Mouse (Mus musculus) myocyte (in vitro differentiated cells): ENCODE data around the gene Wdcp. TPM values are rescaled to one million over a fixed set of nuclear protein-coding genes. Genes with fewer than 3 reads are reported as not detected.
A peak's percentile ranks its signal among the peaks of the same experiment; 100 is the strongest.

ENCODE experiments used
- H3K27me3 ChIP-seq: one replicate; pipeline ENCODE4 v1.6.1; 2011; ENCODE audit not compliant: control insufficient read depth, insufficient read depth, insufficient read length
- H3K36me3 ChIP-seq: one replicate; pipeline ENCODE4 v1.6.1; 2011; ENCODE audit not compliant: control insufficient read depth, insufficient read depth
- H3K4me2 ChIP-seq: one replicate; pipeline ENCODE4 v1.6.1; 2011; ENCODE audit warnings: low read depth, control low read depth
- H3K4me3 ChIP-seq: one replicate; pipeline ENCODE4 v1.5.1; 2011; ENCODE audit warnings: mild to moderate bottlenecking, control low read depth, moderate library complexity
- H3K79me2 ChIP-seq: one replicate; pipeline ENCODE4 v1.6.1; 2011; ENCODE audit not compliant: control insufficient read depth, insufficient read depth
- H3ac ChIP-seq: one replicate; pipeline ENCODE4 v1.6.1; 2011; ENCODE audit not compliant: control insufficient read depth, insufficient read length
- CEBPB ChIP-seq: IDR thresholded peaks from 2 replicates; pipeline ENCODE4 v1.6.1; 2011; ENCODE audit warnings: mild to moderate bottlenecking, moderate library complexity; ENCODE audit not compliant: poor library complexity, insufficient read depth, severe bottlenecking
- E2F4 ChIP-seq: IDR thresholded peaks from one replicate; pipeline ENCODE4 v1.6.1; 2011; ENCODE audit warnings: mild to moderate bottlenecking, control low read depth, moderate library complexity; ENCODE audit not compliant: insufficient read depth
- MAX ChIP-seq: IDR thresholded peaks from one replicate; pipeline ENCODE4 v1.6.1; 2011; ENCODE audit warnings: low read depth, mild to moderate bottlenecking, control low read depth
- MYOD1 ChIP-seq, 3 experiments: IDR thresholded peaks; one replicate each; pipeline ENCODE4 v1.6.1; 2011; ENCODE audit warnings: control low read depth in 2 of 3, low read depth in 2 of 3, mild to moderate bottlenecking in 2 of 3, moderate library complexity in 1 of 3; ENCODE audit not compliant: insufficient read length in 2 of 3, control insufficient read depth in 1 of 3
- MYOG ChIP-seq, 3 experiments: IDR thresholded peaks; one replicate each; pipeline ENCODE4 v1.6.1; 2011; ENCODE audit warnings: control low read depth in 2 of 3, low read depth in 2 of 3, mild to moderate bottlenecking in 2 of 3; ENCODE audit not compliant: insufficient read length in 2 of 3, control insufficient read depth in 1 of 3, insufficient read depth in 1 of 3
- POLR2A ChIP-seq: IDR thresholded peaks from one replicate; pipeline ENCODE4 v1.6.1; 2011; ENCODE audit warnings: low read depth, mild to moderate bottlenecking, control low read depth, moderate library complexity; ENCODE audit not compliant: insufficient read length
- POLR2AphosphoS2 ChIP-seq: IDR thresholded peaks from one replicate; pipeline ENCODE4 v1.6.1; 2011; ENCODE audit warnings: low read depth, control low read depth; ENCODE audit not compliant: insufficient read length
- REST ChIP-seq: IDR thresholded peaks from one replicate; pipeline ENCODE4 v1.6.1; 2011; ENCODE audit warnings: mild to moderate bottlenecking, control low read depth, moderate library complexity; ENCODE audit not compliant: insufficient read depth, insufficient read length
- SRF ChIP-seq: IDR thresholded peaks from one replicate; pipeline ENCODE4 v1.6.1; 2011; ENCODE audit warnings: low read depth; ENCODE audit not compliant: control insufficient read depth, insufficient read length
- TCF12 ChIP-seq: IDR thresholded peaks from one replicate; pipeline ENCODE4 v1.6.1; 2011; ENCODE audit warnings: mild to moderate bottlenecking, control low read depth; ENCODE audit not compliant: poor library complexity, insufficient read depth, severe bottlenecking
- TCF3 ChIP-seq: IDR thresholded peaks from one replicate; pipeline ENCODE4 v1.6.1; 2011; ENCODE audit warnings: low read depth, control low read depth; ENCODE audit not compliant: insufficient read length
- USF1 ChIP-seq: IDR thresholded peaks from one replicate; pipeline ENCODE4 v1.6.1; 2011; ENCODE audit warnings: low read depth, mild to moderate bottlenecking, control low read depth, moderate library complexity
- polyA plus RNA-seq: library from polyadenylated mRNA; unstranded; fragments of >200 nt; fragmentation: generic; extraction: Trizol; gene quantifications from one replicate; pipeline ENCODE4 v1.2.1, GENCODE M21; 2012; ENCODE audit warnings: missing spikeins

Gene Wdcp
- polyA plus RNA-seq, 1 experiment: 8.3 TPM

GRCm38 (mm10) chr12:4813636-4814035, 29.5 kb upstream of the Wdcp start:
- H3K4me2 ChIP-seq: no peak overlapping the region
- no peaks in the 10 kb centered on the region for H3K36me3 ChIP-seq
- H3K4me3 ChIP-seq: no peak overlapping the region
- H3K27me3 ChIP-seq: peaks cover 5% of the 10 kb centered on the region
- no peak overlapping the region for H3ac ChIP-seq
- peaks cover 11% of the 10 kb centered on the region for H3K79me2 ChIP-seq
- TF ChIP-seq E2F4 (no peak), POLR2A (no peak), USF1 (no peak), TCF3 (no peak), TCF12 (no peak), MAX (no peak), SRF (no peak), MYOD1 (IDR thresholded peaks at IDR 0.05; ENCODE audit: control insufficient read depth in 1 of 3, insufficient read length in 2 of 3, low read depth in 2 of 3) (peak in 2 of 3 experiments; percentile 52 to 63), POLR2AphosphoS2 (no peak), MYOG (IDR thresholded peaks at IDR 0.05; ENCODE audit: control insufficient read depth in 1 of 3, insufficient read depth in 1 of 3, insufficient read length in 2 of 3, low read depth in 2 of 3) (peak in 2 of 3 experiments; percentile 21 to 76), REST (no peak), CEBPB (no peak)

GRCm38 (mm10) chr12:4816680-4817360, 26.3 kb upstream of the Wdcp start:
- peak overlapping the region; percentile 35 for H3ac ChIP-seq
- H3K4me3 ChIP-seq: peak overlapping the region; percentile 99
- TF ChIP-seq TCF3: no peak
- TF ChIP-seq USF1: no peak
- H3K36me3 ChIP-seq: peaks cover 16% of the 10 kb centered on the region
- peaks cover 39% of the 10 kb centered on the region for H3K79me2 ChIP-seq
- H3K4me2 ChIP-seq: peak overlapping the region; percentile 95
- H3K27me3 ChIP-seq: no peaks in the 10 kb centered on the region

- peak within 1 kb of the TSS; percentile 99 for H3K4me3 ChIP-seq
- H3K4me2 ChIP-seq: peak within 1 kb of the TSS; percentile 95
- H3ac ChIP-seq: peak within 1 kb of the TSS; percentile 35
- H3K36me3 ChIP-seq: peaks cover 21% of the 10 kb centered on the region
- H3K27me3 ChIP-seq: no peaks in the 10 kb centered on the region
- TF ChIP-seq MAX (no peak), POLR2A (peak; percentile 74), POLR2AphosphoS2 (peak; percentile 86)
- H3K79me2 ChIP-seq: peaks cover 39% of the 10 kb centered on the region
Observed at GRCm38 (mm10) chr12:4817361-4818101, 25.6 kb upstream of the Wdcp start, which contains the start of gene Sf3b6. TSS of gene Sf3b6 (plus strand) at chr12:4817544.

GRCm38 (mm10) chr12:4827256-4827655, 15.8 kb upstream of the Wdcp start:
- Histone ChIP-seq H3K79me2 (no peaks in the 10 kb centered on the region), H3ac (no peak overlapping the region), H3K27me3 (no peaks in the 10 kb centered on the region), H3K4me2 (no peak overlapping the region), H3K36me3 (peaks cover 31% of the 10 kb centered on the region), H3K4me3 (no peak overlapping the region)
- TF ChIP-seq REST (no peak), POLR2A (no peak), TCF3 (no peak), MAX (no peak), CEBPB (no peak), USF1 (no peak), POLR2AphosphoS2 (no peak), SRF (no peak), MYOG (IDR thresholded peaks at IDR 0.05; ENCODE audit: control insufficient read depth in 1 of 3, insufficient read depth in 1 of 3, insufficient read length in 2 of 3, low read depth in 2 of 3) (no peak), E2F4 (no peak), TCF12 (no peak), MYOD1 (IDR thresholded peaks at IDR 0.05; ENCODE audit: control insufficient read depth in 1 of 3, insufficient read length in 2 of 3, low read depth in 2 of 3) (no peak)

- Histone ChIP-seq H3K4me2 (no peak overlapping the region), H3K36me3 (peaks cover 3% of the 10 kb centered on the region), H3K79me2 (no peaks in the 10 kb centered on the region), H3ac (no peak overlapping the region), H3K27me3 (no peaks in the 10 kb centered on the region), H3K4me3 (no peak overlapping the region)
- no peak for TF ChIP-seq MAX
- TF ChIP-seq POLR2A: no peak
- TF ChIP-seq MYOD1 (IDR thresholded peaks at IDR 0.05; ENCODE audit: control insufficient read depth in 1 of 3, insufficient read length in 2 of 3, low read depth in 2 of 3): no peak
- TF ChIP-seq SRF: no peak
- TF ChIP-seq MYOG (IDR thresholded peaks at IDR 0.05; ENCODE audit: control insufficient read depth in 1 of 3, insufficient read depth in 1 of 3, insufficient read length in 2 of 3, low read depth in 2 of 3): no peak
- TF ChIP-seq CEBPB: no peak
- no peak for TF ChIP-seq REST
- TF ChIP-seq TCF12: no peak
- TF ChIP-seq E2F4: no peak
- TF ChIP-seq USF1: no peak
Observed at GRCm38 (mm10) chr12:4836959-4837358, 6.1 kb upstream of the Wdcp start.
